Mouse (Mus musculus): ENCODE data around the gene Gm12166. TPM values are rescaled to one million over a fixed set of nuclear protein-coding genes. Genes with fewer than 3 reads are reported as not detected.

Gm12166 gene
- polyA plus RNA-seq, 1 experiment from 2014 or later = 5.6 TPM

DNA sequence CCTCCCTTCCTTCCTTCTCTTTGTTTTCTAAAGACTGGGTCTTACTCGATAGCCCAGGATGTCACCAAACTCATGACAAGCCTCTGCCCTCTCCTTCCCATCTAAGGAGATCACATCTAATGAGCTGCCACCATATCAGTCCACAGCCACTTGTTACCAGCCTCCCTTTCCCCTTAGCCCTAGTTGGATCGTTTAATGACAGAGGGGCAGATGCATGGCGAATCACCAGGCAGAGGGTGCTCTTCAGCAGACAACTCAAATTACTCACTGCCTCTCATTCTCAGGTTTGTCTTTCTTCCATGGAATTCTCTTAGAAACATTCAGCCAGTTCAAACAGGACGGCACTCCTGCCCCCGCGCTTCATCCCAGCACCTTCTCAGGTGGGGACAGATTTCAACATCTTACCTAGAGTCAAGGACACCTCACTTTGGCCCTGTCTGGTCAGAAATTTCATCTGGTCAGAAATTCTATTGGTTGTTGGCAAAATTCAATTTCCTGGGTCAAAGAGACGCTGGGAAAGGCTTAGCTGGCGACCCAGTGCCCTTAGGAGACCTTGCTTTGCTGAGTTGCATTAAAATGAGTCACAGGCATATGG is 20.4 kb upstream of the Gm12166 start:
- no peak overlapping the region for H3K27ac ChIP-seq (replicated peaks)
- H3K9me3 ChIP-seq = no peaks in the 10 kb centered on the region
- peaks cover 9% of the 10 kb centered on the region; the same call in 1 of the 2 replicates for H3K36me3 ChIP-seq
- ATAC-seq (ENCODE audit: low FRiP score, low read depth) = no peak
- no peak overlapping the region for H3K4me2 ChIP-seq
- H3K27me3 ChIP-seq = no peaks in the 10 kb centered on the region
- H3K4me1 ChIP-seq (replicated peaks) = peaks cover 22% of the 10 kb centered on the region
- no peak overlapping the region for H3K4me3 ChIP-seq
- no peak overlapping the region for H3K9ac ChIP-seq
- WGBS = 72% methylated on average over 8 of the region's 8 CpGs

DNA sequence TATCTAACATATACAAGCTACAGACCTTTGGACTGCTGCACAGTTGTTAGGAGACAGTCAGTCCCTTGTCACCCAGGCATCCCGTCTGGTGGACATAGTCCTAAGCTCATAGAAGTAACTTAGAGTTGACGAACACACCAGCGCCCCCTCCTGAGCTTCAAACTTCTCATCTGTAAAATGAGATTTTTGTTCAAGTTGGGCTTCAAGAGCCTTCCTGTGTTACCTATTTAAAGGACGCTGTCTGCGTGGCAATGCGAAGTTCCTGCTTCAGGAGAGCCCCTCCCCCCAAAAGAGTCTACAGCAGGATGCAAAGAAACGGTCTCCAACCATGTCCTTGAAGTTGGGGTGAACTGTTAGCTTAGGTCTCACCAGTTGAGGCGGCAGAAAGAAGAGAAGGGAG is 18.7 kb upstream of the Gm12166 start:
- H3K9me3 ChIP-seq = no peaks in the 10 kb centered on the region
- H3K4me1 ChIP-seq (replicated peaks) = peaks cover 25% of the 10 kb centered on the region
- no peak overlapping the region for H3K27ac ChIP-seq (replicated peaks)
- no peak overlapping the region for H3K4me2 ChIP-seq
- H3K27me3 ChIP-seq = no peaks in the 10 kb centered on the region
- ATAC-seq (ENCODE audit: low FRiP score, low read depth) = no peak
- 76% methylated on average over 8 of the region's 8 CpGs for WGBS
- no peak overlapping the region for H3K9ac ChIP-seq
- H3K4me3 ChIP-seq = no peak overlapping the region
- H3K36me3 ChIP-seq = no peaks in the 10 kb centered on the region

DNA sequence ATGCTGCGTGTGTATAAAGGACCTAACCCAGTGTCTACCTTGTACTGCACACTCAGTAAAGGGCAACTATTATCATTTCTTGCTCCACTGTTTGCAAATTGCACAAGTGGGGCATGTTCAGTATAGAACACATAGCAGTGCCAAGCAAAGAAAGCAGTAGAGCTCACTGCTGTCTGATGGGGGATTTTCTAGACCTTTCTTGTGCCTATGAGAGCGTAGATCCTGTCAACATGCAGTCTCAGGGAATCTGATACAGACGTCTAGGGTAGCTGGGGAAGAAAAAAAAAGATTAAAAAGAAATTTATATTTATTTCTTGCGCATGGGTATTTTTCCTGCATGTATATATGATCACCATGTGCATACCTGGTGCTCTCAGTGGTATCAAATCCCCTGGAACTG is 18.0 kb upstream of the Gm12166 start:
- no peak overlapping the region for H3K9ac ChIP-seq
- no peaks in the 10 kb centered on the region for H3K9me3 ChIP-seq
- no peaks in the 10 kb centered on the region for H3K36me3 ChIP-seq
- H3K4me2 ChIP-seq = no peak overlapping the region
- 82% methylated on average over 4 of the region's 4 CpGs for WGBS
- no peaks in the 10 kb centered on the region for H3K27me3 ChIP-seq
- no peak overlapping the region for H3K4me3 ChIP-seq
- no peak overlapping the region for H3K27ac ChIP-seq (replicated peaks)
- H3K4me1 ChIP-seq (replicated peaks) = peaks cover 30% of the 10 kb centered on the region
- no peak for ATAC-seq (ENCODE audit: low FRiP score, low read depth)

DNA sequence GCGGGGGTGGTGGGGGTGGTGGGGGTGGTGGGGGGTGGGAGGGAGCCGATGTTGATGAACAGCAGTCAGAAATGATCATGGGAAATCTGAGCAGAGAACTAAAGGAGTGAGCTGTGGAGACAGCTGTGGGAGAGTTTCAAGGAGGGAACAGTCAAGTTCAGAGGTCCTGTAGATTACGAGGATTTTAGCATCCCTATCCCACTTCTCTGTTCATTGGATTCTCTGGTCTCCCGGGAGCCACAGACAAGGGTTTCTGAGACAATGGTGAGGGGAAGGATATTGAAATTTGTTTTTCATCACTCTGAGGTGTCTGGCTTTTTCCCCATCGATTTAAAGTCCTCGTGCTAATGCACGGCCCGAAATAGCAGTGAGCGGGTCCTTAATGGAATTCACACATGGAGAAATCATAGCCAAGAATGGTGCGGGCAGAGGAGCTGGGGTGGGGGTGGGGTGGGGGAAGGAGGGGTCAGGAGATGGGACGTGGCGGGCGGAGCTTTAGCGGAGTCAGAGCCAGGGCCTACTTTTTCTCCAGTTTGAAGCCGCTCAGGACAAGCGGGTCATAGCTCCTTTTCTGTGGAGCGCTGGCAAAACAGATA is 17.4 kb upstream of the Gm12166 start:
- Histone ChIP-seq H3K9me3 (no peaks in the 10 kb centered on the region), H3K9ac (no peak overlapping the region), H3K4me1 (replicated peaks) (peaks cover 37% of the 10 kb centered on the region), H3K27me3 (no peaks in the 10 kb centered on the region), H3K4me3 (no peak overlapping the region), H3K36me3 (no peaks in the 10 kb centered on the region), H3K27ac (replicated peaks) (no peak overlapping the region), H3K4me2 (no peak overlapping the region)
- WGBS = 23% methylated on average over 17 of the region's 17 CpGs
- no peak for ATAC-seq (ENCODE audit: low FRiP score, low read depth)

DNA sequence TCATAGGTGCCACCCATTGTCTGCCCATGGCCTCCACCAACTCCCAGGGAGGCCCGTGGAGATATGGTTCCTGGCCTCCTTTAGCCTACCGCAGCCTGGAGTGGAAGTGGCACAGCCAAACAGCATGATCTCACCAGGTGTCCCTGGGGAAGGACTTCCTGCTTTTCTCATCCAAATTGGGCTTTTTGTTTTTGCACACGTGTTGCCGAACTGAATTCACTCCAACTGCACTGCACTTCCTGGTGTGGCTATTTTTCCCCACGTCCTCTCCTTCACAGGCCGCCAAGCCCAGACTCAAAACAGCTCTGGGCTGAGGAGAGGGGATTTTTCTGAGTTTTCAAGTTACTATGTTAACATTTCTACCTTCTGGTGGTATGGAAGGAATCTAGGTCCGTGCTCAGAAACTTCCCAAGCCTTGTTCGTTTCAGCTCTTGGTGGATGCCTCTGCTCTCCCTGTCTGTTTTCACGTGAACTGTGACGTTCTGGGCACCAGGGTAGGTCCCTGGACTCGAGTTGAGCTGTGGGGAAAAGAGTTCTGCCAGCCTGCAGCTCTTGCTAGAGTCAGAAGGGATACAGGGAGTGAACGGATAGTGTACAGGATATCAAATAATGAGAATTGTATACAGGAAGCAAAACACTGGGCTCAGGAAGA is 16.8 kb upstream of the Gm12166 start:
- 30% methylated on average over 12 of the region's 12 CpGs for WGBS
- H3K27ac ChIP-seq (replicated peaks) = peak overlapping the region; percentile 57

DNA sequence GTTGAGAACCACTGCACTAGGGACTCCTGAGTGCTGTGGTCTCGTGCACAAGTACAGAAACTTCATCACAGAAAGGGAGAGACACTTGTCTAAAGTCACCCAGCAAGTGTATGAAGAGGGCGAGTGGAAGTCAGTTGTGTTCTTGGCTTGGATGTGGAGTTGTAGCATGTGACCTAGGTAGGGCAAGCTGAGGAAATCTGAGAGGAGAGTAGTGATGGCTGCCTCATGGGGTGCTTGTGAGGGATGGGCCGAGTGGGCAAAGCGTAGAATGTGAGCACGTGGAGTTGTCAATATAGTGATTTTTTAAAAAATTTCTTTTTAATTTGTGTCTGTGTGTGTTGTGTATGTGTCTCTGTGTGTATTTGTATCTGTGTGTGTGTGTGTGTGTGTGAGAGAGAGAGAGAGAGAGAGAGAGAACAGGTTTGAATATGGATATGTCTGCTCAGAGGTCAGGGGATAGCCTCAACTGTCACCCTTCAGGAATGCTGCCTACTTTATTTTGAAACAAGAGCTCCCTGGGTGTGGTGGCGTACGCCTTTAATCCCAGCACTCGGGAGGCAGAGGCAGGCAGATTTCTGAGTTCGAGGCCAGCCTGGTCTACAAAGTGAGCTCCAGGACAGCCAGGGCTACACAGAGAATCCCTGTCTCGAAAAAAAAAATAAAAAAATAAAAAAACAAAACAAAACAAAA is 15.4 kb upstream of the Gm12166 start:
- H3K4me3 ChIP-seq = no peak overlapping the region
- H3K27me3 ChIP-seq = no peaks in the 10 kb centered on the region
- no peak overlapping the region for H3K27ac ChIP-seq (replicated peaks)
- no peak overlapping the region for H3K4me2 ChIP-seq
- no peak overlapping the region for H3K9ac ChIP-seq
- ATAC-seq (ENCODE audit: low FRiP score, low read depth) = no peak
- H3K4me1 ChIP-seq (replicated peaks) = peaks cover 33% of the 10 kb centered on the region
- no peaks in the 10 kb centered on the region; the same call in none of the 2 replicates for H3K36me3 ChIP-seq
- H3K9me3 ChIP-seq = no peaks in the 10 kb centered on the region
- 92% methylated on average over 10 of the region's 10 CpGs for WGBS

More for the DNA sequence above, 16.8 kb upstream of the Gm12166 start:
- H3K36me3 ChIP-seq = no peaks in the 10 kb centered on the region
- no peak overlapping the region for H3K4me2 ChIP-seq
- H3K9ac ChIP-seq = no peak overlapping the region
- ATAC-seq (ENCODE audit: low FRiP score, low read depth) = no peak
- no peaks in the 10 kb centered on the region for H3K9me3 ChIP-seq
- H3K4me3 ChIP-seq = no peak overlapping the region
- H3K4me1 ChIP-seq (replicated peaks) = peaks cover 38% of the 10 kb centered on the region
- no peaks in the 10 kb centered on the region for H3K27me3 ChIP-seq

DNA sequence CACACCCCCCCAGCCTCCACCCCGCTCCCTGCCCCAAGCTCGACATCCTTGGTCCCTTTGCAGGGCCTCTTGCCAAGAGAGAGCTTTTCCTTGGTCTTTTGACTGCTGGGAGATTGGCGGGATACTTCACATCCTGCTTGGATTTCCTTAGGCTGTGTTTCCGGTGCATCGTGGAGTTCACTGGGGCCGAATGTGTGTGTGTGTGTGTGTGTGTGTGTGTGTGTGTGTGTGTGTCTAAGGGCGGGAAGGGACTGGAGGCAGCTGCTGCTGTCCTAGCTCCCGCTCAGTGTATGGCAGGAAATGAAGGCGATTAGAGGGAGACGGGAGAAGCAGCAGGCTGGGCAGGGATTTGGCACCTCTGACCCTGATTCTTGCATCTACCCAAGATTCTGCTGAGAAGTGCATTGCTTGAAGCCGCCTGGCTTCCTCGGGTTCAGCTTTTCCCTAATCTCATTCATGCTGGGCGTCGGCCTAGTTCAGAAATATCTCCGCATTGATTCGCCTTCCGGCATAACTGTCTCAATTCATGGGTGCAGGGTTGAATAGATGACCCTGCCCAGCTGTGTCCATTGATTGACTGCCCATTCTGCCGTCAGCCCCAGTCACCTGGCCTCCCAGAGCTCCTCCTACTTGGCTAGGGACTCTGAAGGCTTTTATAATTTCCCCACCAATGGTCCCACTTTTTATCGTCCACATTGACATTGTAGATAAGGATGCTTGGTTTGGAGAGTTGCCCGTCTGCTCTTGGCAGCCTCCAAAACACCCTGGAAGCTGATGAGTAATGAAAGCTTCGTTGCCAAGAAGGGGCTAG is 13.3 kb upstream of the Gm12166 start:
- Histone ChIP-seq H3K4me2 (no peak overlapping the region), H3K27ac (replicated peaks) (peak overlapping the region; percentile 36; the same call in 1 of the 2 replicates)
- peak; percentile 61 for ATAC-seq (ENCODE audit: low FRiP score, low read depth)

DNA sequence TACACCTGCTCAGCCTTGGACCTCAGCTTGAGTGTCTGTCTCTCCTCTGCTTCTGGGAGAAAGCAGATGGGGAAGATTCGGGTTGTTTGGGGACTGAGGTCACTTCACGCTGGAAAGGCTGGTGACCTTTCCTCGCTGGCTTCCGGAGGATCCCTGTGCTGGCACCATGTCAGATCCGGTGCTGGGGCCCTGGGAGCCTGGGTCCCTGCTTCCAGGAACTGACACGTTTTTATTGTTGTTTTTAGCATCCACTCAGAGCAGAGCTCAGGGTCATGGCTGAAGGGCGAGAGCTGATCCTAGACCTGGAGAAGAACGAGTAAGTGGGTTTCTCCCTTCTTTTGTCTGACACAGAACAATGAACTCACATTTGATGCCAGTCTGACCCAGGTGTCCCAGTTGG is 12.6 kb upstream of the Gm12166 start:
- Histone ChIP-seq H3K27ac (replicated peaks) (peak overlapping the region; percentile 36; the same call in 1 of the 2 replicates), H3K4me1 (replicated peaks) (peaks cover 28% of the 10 kb centered on the region), H3K36me3 (peaks cover 5% of the 10 kb centered on the region), H3K4me2 (no peak overlapping the region), H3K9ac (no peak overlapping the region), H3K4me3 (no peak overlapping the region), H3K9me3 (no peaks in the 10 kb centered on the region), H3K27me3 (no peaks in the 10 kb centered on the region)
- no peak for ATAC-seq (ENCODE audit: low FRiP score, low read depth)
- WGBS = 63% methylated on average over 8 of the region's 8 CpGs

More for the DNA sequence above, 13.3 kb upstream of the Gm12166 start:
- no peak overlapping the region for H3K9ac ChIP-seq
- WGBS = 50% methylated on average over 21 of the region's 21 CpGs
- no peaks in the 10 kb centered on the region for H3K27me3 ChIP-seq
- no peak overlapping the region for H3K4me3 ChIP-seq
- peaks cover 32% of the 10 kb centered on the region for H3K4me1 ChIP-seq (replicated peaks)
- H3K36me3 ChIP-seq = peaks cover 5% of the 10 kb centered on the region
- H3K9me3 ChIP-seq = no peaks in the 10 kb centered on the region

DNA sequence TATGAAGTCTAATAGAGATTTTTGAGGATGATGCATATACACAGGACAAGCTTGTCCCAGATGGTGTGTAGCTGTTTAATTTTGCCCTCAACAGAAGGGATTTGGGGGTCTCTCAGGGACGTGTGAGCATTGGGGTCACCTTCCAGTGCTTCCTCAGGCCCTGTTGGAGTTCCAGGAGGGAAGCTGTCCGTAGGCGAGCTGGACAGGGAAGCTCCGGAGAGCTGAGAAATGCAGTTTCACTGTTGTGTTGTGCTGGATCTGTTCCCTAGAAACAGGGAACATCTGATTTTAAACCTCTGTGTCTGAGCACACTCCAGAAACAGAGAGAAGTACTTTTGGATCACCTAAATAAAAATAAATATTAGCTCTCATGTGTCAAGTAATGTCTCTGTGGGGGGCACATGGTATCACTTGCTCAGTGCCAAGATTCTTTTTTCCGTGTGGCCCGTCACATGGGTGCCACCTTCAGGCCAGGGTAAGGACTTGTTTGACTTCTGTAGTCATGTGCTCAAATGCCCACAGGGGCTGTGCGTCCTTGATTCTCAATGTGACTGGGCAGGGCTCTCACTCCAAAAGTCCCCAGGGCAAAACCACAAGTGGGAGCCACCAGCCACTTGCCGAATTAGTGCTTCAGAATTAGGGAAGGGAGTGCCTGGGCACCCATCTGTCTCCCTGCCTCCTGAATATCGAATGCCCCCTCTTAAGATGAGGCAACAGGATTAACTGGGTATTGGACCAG is 11.0 kb upstream of the Gm12166 start:
- Histone ChIP-seq H3K36me3 (peaks cover 5% of the 10 kb centered on the region), H3K4me3 (no peak overlapping the region), H3K27ac (replicated peaks) (no peak overlapping the region), H3K4me2 (no peak overlapping the region), H3K27me3 (no peaks in the 10 kb centered on the region), H3K4me1 (replicated peaks) (peaks cover 17% of the 10 kb centered on the region), H3K9me3 (no peaks in the 10 kb centered on the region), H3K9ac (no peak overlapping the region)
- no peak for ATAC-seq (ENCODE audit: low FRiP score, low read depth)
- WGBS = 61% methylated on average over 9 of the region's 9 CpGs

DNA sequence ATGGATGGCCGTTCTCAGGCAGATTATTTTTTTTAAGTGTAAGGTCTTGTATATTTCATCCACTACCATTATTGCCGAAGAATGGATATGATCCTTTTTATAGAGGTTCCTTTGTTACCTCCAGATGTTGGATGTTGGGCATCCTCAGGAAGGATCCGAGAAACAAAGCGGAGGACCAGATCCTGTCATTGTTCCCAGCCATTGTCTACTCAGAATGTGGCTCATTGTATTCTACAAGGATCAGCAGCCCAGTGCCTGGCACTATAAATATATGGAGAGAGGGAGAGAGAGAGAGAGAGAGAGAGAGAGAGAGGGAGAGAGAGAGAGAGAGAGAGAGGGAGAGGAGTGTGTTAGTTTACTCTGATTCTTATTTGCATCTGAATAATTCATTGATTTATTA is 10.4 kb upstream of the Gm12166 start:
- Histone ChIP-seq H3K27ac (replicated peaks) (no peak overlapping the region), H3K9me3 (no peaks in the 10 kb centered on the region), H3K4me3 (no peak overlapping the region), H3K4me2 (no peak overlapping the region), H3K4me1 (replicated peaks) (peaks cover 23% of the 10 kb centered on the region), H3K27me3 (no peaks in the 10 kb centered on the region), H3K36me3 (peaks cover 5% of the 10 kb centered on the region), H3K9ac (no peak overlapping the region)
- no peak for ATAC-seq (ENCODE audit: low FRiP score, low read depth)
- WGBS = 57% methylated on average over 4 of the region's 4 CpGs

DNA sequence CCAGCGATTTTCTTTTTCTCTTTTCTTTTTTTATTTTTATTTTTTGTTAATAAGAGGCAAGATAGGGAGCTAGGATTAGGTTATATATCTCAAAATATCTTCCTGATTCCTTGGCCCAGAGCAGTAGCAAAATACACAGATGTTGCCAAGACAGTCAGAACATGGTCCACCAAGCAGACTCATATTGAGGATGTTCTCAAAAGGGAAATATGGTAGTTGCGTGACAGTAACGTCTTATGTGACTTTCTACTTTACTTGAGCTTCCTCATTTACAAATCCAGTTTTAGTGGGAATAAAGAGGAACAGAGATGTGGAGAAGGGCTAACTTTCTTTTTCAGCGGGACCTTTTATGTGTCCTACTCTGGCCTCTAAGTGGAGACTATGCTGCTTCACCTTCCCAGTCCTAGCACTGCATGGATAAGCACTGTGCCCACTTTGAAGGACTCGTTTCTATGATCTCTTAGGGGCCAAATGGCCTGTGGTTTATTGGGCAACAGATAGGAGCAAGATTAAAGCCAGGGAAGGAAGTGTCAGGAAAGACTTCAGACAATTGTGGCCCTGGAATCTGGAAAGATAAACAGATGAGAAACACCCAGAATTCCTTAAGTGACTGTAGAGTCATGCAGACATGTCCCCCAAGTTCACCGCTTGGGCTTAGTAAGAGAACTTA is 9.8 kb upstream of the Gm12166 start:
- Histone ChIP-seq H3K4me3 (no peak overlapping the region), H3K9me3 (no peaks in the 10 kb centered on the region), H3K4me2 (no peak overlapping the region), H3K9ac (no peak overlapping the region), H3K4me1 (replicated peaks) (peaks cover 29% of the 10 kb centered on the region), H3K36me3 (peaks cover 5% of the 10 kb centered on the region), H3K27ac (replicated peaks) (no peak overlapping the region), H3K27me3 (no peaks in the 10 kb centered on the region)
- ATAC-seq (ENCODE audit: low FRiP score, low read depth) = no peak
- WGBS = 84% methylated on average over 6 of the region's 6 CpGs

Data from hindbrain, embryonic 15.5 days (tissue).